Mouse (Mus musculus): ENCODE data around the gene Fmo4. TPM values are rescaled to one million over a fixed set of nuclear protein-coding genes. Genes with fewer than 3 reads are reported as not detected.
"Not testable (repeated sequence)": the region's sequence is repeated elsewhere in the genome, so short reads cannot be mapped to it uniquely, and the experiment has no call there.

Gene Fmo4
- polyA plus RNA-seq, 1 experiment: 0.73 TPM

DNA sequence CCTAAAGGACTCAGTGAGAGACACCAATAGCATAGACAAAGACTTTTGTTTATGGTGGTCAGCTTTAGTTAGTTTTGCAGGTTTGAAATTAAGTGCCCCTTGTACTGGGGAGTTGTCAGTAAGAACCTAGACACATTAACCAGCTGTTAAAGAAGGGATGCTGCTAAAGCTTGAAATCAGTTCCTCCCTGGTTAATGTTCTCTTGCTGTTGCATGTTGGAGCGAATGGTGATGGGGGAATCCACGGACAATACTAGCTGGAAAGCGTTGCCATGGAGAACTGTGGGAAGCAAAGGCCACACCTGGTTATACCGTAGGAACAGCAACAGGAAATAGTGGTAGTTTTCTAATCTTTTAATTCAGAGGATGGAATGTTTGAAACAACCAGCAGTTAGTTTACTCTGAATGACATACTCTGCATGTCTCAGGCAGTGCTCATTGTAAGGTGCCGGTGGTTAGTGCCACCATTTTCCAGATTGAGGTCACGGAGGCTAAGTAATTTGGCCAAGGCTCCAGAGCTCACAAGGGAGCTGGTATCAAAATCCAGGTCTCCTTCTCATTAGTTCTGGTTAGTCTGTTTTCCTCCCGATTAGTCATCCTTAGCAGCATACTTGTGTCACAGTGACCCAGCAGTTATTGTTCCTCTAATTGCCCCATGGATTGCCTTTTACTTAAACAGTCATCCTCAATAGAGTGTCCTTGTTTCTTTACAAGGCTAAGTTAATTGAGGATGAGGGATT, 21.3 kb downstream of the Fmo4 start:
- no peak for DNase-seq (ENCODE audit: low read depth)

DNA sequence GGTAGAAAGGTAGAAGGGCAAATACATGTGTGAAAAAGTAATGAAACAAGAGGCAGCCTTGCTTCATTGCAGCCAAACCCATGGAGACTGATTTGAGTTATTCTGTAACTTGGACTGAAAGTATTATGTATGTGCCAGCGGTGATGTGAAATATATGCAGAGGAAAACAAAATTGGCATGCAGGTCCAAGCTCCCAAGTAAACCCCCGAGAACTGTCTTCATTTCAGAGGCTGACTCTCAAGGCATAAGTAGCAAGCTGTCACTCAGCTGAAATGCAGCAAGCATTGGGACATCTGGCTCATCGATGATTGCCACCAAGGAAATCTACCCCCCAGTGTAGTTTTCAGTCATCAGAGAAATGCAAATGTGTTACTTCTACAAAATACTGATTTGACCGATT, 28.6 kb downstream of the Fmo4 start:
- DNase-seq (ENCODE audit: low read depth): no peak

GRCm38 (mm10) chr1:162783669-162784248, 30.0 kb downstream of the Fmo4 start:
- DNase-seq (ENCODE audit: low read depth): no peak

DNA sequence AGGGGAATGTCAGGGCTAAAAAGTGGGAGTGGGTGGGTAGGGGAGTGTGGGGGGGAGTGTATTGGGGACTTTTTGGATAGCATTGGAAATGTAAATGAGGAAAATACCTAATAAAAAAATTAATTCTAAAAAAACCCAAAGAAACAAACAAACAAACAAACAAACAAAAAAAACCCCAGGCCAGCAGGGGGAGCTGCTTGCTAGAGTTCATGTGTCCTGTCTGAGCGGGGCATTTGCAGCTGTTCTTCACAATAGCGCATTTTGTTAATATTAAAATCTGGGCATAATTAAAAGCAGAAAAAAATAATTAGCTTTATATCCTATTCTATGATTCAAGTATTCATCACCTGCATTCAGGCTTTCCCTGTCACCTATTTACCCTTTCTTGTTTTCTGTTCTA, 32.7 kb downstream of the Fmo4 start:
- not testable (repeated sequence) for DNase-seq (ENCODE audit: low read depth)

DNA sequence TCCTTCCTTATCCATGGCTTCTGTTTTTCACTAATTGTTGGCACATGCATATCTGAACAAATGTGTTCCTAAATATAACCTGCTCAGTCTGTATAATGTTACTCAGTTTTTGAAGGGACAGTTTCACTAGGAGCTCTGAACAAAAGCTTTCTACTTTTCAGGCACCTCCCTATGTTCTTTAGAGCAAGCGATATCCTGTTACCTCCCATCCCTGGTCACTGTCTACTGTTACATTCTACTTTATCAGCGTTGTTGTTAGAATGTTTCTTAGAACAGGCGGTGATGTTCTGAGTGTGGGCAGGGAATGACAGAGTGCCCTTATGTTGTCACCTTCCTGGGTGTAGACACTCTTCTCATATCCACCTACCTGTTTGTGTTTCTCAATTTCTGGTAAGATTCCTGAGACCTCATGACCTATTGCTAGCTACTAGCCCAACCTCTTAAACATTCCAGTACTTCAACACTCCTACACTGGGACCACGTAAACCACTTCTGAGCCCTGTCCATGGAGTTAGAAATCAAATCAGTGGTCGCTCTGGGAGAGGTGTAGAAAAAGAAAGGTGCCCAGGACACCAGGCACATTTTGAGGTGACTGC, 35.7 kb downstream of the Fmo4 start:
- no peak for DNase-seq (ENCODE audit: low read depth)

DNA sequence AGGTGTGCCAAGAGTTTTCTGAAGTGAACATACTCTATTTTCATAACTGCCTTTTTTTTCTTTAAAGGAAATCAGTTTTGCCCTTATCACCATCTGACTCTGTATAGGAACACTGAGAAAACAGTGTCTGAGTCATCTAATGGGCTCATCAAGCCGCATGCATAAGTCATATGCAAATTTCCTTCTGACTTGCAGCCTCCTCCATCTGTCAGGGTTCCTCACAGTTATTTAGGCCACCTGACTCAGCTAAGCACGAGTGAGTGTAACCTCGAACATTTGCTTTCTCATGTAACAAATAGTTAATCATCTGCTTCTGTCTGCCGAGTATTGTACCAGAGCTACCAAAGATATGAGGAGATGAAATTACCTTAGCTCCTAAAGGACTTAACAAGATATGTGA, 40.1 kb downstream of the Fmo4 start:
- no peak for DNase-seq (ENCODE audit: low read depth)

DNA sequence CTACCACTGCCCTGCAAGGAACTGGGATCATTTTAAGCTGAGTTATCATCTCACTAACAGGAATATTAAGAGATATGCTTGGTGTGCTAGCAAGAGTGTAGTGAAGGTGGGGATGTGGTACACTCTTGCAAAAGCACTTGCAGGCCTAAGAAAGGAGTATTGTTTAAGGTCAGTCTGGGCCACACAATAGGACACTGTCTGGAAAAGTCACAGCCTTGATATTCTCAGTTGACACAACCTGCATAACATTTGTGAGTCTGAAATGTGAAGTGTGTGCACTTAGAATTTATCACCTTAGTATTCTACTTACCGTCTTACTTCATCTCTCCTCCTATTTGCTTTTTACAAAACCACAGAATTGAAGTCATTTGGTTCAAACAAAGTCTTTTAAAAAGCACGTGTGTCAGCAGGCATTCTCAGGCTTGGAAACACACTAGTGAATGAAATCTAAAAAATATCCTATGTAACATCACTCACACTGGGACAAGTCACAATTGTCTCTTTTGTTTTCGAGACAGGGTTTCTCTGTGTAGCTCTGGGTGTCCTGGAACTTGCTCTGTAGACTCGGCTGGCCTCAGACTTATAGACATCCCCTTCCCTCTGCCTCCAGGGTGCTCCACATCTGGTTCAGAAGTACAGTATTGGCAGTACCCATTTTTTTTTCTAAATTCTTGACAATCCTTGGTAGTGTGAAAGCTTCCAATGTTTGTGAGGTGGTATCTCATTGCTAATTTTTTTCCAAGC, 42.0 kb downstream of the Fmo4 start:
- DNase-seq (ENCODE audit: low read depth): no peak

GRCm38 (mm10) chr1:162752009-162752408, 61.8 kb downstream of the Fmo4 start:
- no peak for DNase-seq (ENCODE audit: low read depth)

GRCm38 (mm10) chr1:162749607-162750006, 64.2 kb downstream of the Fmo4 start:
- no peak for DNase-seq (ENCODE audit: low read depth)

DNA sequence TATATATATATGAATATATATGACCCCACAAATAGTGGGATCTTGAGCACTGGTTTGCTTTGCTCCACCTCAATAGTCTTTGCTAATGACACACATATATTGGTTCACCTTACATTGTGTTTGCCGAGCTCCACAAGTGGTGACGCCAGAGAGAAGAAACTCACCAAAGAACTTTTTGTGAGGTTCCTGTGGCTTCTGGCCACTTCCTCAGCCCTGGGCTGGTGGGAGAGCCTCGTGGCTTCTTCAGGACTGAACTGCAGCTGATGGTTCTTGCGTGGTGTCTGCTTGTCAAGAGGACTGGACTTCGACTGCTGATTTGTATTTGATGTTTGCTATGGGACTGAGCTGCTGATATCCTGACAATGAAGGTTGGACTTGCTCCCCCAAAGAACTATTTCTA, 65.0 kb downstream of the Fmo4 start:
- DNase-seq (ENCODE audit: low read depth): no peak

Other genes with a start within 250 kb of the Fmo4 start
- gene Vamp4, start 243.5 kb downstream of the Fmo4 start, polyA plus RNA-seq (2012; rRNA removed): 9.1 and 10.4 TPM in 2 replicates
- gene Myoc, start 174.8 kb downstream of the Fmo4 start, polyA plus RNA-seq (2012; rRNA removed): 1.0 and 3.6 TPM in 2 replicates
- not detected in 2 replicates for gene Myocos, start 155.8 kb downstream of the Fmo4 start, polyA plus RNA-seq (2012; rRNA removed)
- 18.4 and 33.1 TPM in 2 replicates for gene Prrc2c, start 73.4 kb downstream of the Fmo4 start, polyA plus RNA-seq (2012; rRNA removed)
- gene Fmo1, start 52.6 kb upstream of the Fmo4 start, polyA plus RNA-seq (2012; rRNA removed): 61.4 and 65.5 TPM in 2 replicates
- 34.9 and 36.4 TPM in 2 replicates for gene Fmo2, start 84.8 kb upstream of the Fmo4 start, polyA plus RNA-seq (2012; rRNA removed)
- gene Fmo6, start 123.5 kb upstream of the Fmo4 start, polyA plus RNA-seq (2012; rRNA removed): 0.18 TPM in 1 of 2 replicates, not detected in the other
- 1.2 and 1.6 TPM in 2 replicates for gene Fmo3, start 170.6 kb upstream of the Fmo4 start, polyA plus RNA-seq (2012; rRNA removed)

All from gonadal fat pad, adult 2 months (tissue).